Mouse (Mus musculus): Measurements from ENCODE around the gene Rad54l. TPM values are rescaled to one million over a fixed set of nuclear protein-coding genes. Genes with fewer than 3 reads are reported as not detected.

Rad54l gene
- polyA plus RNA-seq, 1 experiment from 2014 or later, result 18.0 TPM

GRCm38 (mm10) chr4:116111486-116111885 lies 12.0 kb downstream of the Rad54l start:
- Histone ChIP-seq H3K9ac (ENCODE audit: low read length) (no peak overlapping the region), H3K4me1 (ENCODE audit: control insufficient read depth in 2 of 2, insufficient read depth in 2 of 2, low read length in 2 of 2) (no peaks in the 10 kb centered on the region), H3K36me3 (ENCODE audit: control insufficient read depth, insufficient read depth, low read length) (peaks cover 46% of the 10 kb centered on the region), H3K9me3 (ENCODE audit: control insufficient read depth, low read length) (no peaks in the 10 kb centered on the region), H3K27ac (replicated peaks in 1 of 2; ENCODE audit: control insufficient read depth in 1 of 2, insufficient read depth in 1 of 2, low read depth in 2 of 2, low read length in 2 of 2) (no peak overlapping the region), H3K27me3 (ENCODE audit: control insufficient read depth, insufficient read depth, low read length) (no peaks in the 10 kb centered on the region), H3K4me3 (ENCODE audit: control insufficient read depth in 1 of 2, insufficient read depth in 1 of 2, low read depth in 1 of 2, low read length in 2 of 2) (no peak overlapping the region), H3K4me2 (ENCODE audit: low read length) (no peak overlapping the region)
- no peak for ATAC-seq (ENCODE audit: insufficient number of reproducible peaks, insufficient read depth, low FRiP score, low read depth)
- 89% methylated on average over 2 of the region's 2 CpGs for WGBS

- no peaks in the 10 kb centered on the region for H3K4me1 ChIP-seq (ENCODE audit: control insufficient read depth in 2 of 2, insufficient read depth in 2 of 2, low read length in 2 of 2)
- H3K4me2 ChIP-seq (ENCODE audit: low read length), result no peak overlapping the region
- no peak overlapping the region for H3K4me3 ChIP-seq (ENCODE audit: control insufficient read depth in 1 of 2, insufficient read depth in 1 of 2, low read depth in 1 of 2, low read length in 2 of 2)
- H3K9ac ChIP-seq (ENCODE audit: low read length), result no peak overlapping the region
- no peak overlapping the region for H3K27ac ChIP-seq (replicated peaks in 1 of 2; ENCODE audit: control insufficient read depth in 1 of 2, insufficient read depth in 1 of 2, low read depth in 2 of 2, low read length in 2 of 2)
- H3K36me3 ChIP-seq (ENCODE audit: control insufficient read depth, insufficient read depth, low read length), result peaks cover 45% of the 10 kb centered on the region
- H3K9me3 ChIP-seq (ENCODE audit: control insufficient read depth, low read length), result no peaks in the 10 kb centered on the region
- WGBS, result 87% methylated on average over 6 of the region's 6 CpGs
- ATAC-seq (ENCODE audit: insufficient number of reproducible peaks, insufficient read depth, low FRiP score, low read depth), result no peak
- H3K27me3 ChIP-seq (ENCODE audit: control insufficient read depth, insufficient read depth, low read length), result no peaks in the 10 kb centered on the region
These were observed 12.8 kb downstream of the Rad54l start for GRCm38 (mm10) chr4:116110695-116111094.

- Histone ChIP-seq H3K27me3 (ENCODE audit: control insufficient read depth, insufficient read depth, low read length) (no peaks in the 10 kb centered on the region), H3K9ac (ENCODE audit: low read length) (no peak overlapping the region), H3K4me1 (ENCODE audit: control insufficient read depth in 2 of 2, insufficient read depth in 2 of 2, low read length in 2 of 2) (no peaks in the 10 kb centered on the region), H3K4me2 (ENCODE audit: low read length) (no peak overlapping the region), H3K36me3 (ENCODE audit: control insufficient read depth, insufficient read depth, low read length) (peaks cover 62% of the 10 kb centered on the region), H3K27ac (replicated peaks in 1 of 2; ENCODE audit: control insufficient read depth in 1 of 2, insufficient read depth in 1 of 2, low read depth in 2 of 2, low read length in 2 of 2) (no peak overlapping the region), H3K9me3 (ENCODE audit: control insufficient read depth, low read length) (no peaks in the 10 kb centered on the region), H3K4me3 (ENCODE audit: control insufficient read depth in 1 of 2, insufficient read depth in 1 of 2, low read depth in 1 of 2, low read length in 2 of 2) (no peak overlapping the region)
- WGBS, result 92% methylated on average over 5 of the region's 5 CpGs
- no peak for ATAC-seq (ENCODE audit: insufficient number of reproducible peaks, insufficient read depth, low FRiP score, low read depth)
These were observed 18.2 kb downstream of the Rad54l start for GRCm38 (mm10) chr4:116105278-116105677.

- Histone ChIP-seq H3K27me3 (ENCODE audit: control insufficient read depth, insufficient read depth, low read length) (no peaks in the 10 kb centered on the region), H3K9ac (ENCODE audit: low read length) (no peak overlapping the region), H3K9me3 (ENCODE audit: control insufficient read depth, low read length) (no peaks in the 10 kb centered on the region), H3K4me2 (ENCODE audit: low read length) (no peak overlapping the region), H3K4me3 (ENCODE audit: control insufficient read depth in 1 of 2, insufficient read depth in 1 of 2, low read depth in 1 of 2, low read length in 2 of 2) (no peak overlapping the region), H3K4me1 (ENCODE audit: control insufficient read depth in 2 of 2, insufficient read depth in 2 of 2, low read length in 2 of 2) (no peaks in the 10 kb centered on the region), H3K27ac (replicated peaks in 1 of 2; ENCODE audit: control insufficient read depth in 1 of 2, insufficient read depth in 1 of 2, low read depth in 2 of 2, low read length in 2 of 2) (no peak overlapping the region), H3K36me3 (ENCODE audit: control insufficient read depth, insufficient read depth, low read length) (peaks cover 84% of the 10 kb centered on the region)
- 76% methylated on average over 7 of the region's 7 CpGs for WGBS
- ATAC-seq (ENCODE audit: insufficient number of reproducible peaks, insufficient read depth, low FRiP score, low read depth), result no peak
These were observed 22.5 kb downstream of the Rad54l start for GRCm38 (mm10) chr4:116100959-116101358.

GRCm38 (mm10) chr4:116097211-116097610 lies 26.3 kb downstream of the Rad54l start:
- no peak for ATAC-seq (ENCODE audit: insufficient number of reproducible peaks, insufficient read depth, low FRiP score, low read depth)
- Histone ChIP-seq H3K27me3 (ENCODE audit: control insufficient read depth, insufficient read depth, low read length) (no peaks in the 10 kb centered on the region), H3K9me3 (ENCODE audit: control insufficient read depth, low read length) (no peaks in the 10 kb centered on the region), H3K9ac (ENCODE audit: low read length) (no peak overlapping the region), H3K27ac (replicated peaks in 1 of 2; ENCODE audit: control insufficient read depth in 1 of 2, insufficient read depth in 1 of 2, low read depth in 2 of 2, low read length in 2 of 2) (no peak overlapping the region), H3K4me1 (ENCODE audit: control insufficient read depth in 2 of 2, insufficient read depth in 2 of 2, low read length in 2 of 2) (no peaks in the 10 kb centered on the region), H3K4me3 (ENCODE audit: control insufficient read depth in 1 of 2, insufficient read depth in 1 of 2, low read depth in 1 of 2, low read length in 2 of 2) (no peak overlapping the region), H3K36me3 (ENCODE audit: control insufficient read depth, insufficient read depth, low read length) (peaks cover 94% of the 10 kb centered on the region), H3K4me2 (ENCODE audit: low read length) (no peak overlapping the region)
- 79% methylated on average over 8 of the region's 8 CpGs for WGBS

GRCm38 (mm10) chr4:116096291-116096690 lies 27.2 kb downstream of the Rad54l start:
- Histone ChIP-seq H3K4me2 (ENCODE audit: low read length) (no peak overlapping the region), H3K4me3 (ENCODE audit: control insufficient read depth in 1 of 2, insufficient read depth in 1 of 2, low read depth in 1 of 2, low read length in 2 of 2) (no peak overlapping the region), H3K9me3 (ENCODE audit: control insufficient read depth, low read length) (no peaks in the 10 kb centered on the region), H3K36me3 (ENCODE audit: control insufficient read depth, insufficient read depth, low read length) (peaks cover 98% of the 10 kb centered on the region), H3K27me3 (ENCODE audit: control insufficient read depth, insufficient read depth, low read length) (no peaks in the 10 kb centered on the region), H3K4me1 (ENCODE audit: control insufficient read depth in 2 of 2, insufficient read depth in 2 of 2, low read length in 2 of 2) (no peaks in the 10 kb centered on the region), H3K9ac (ENCODE audit: low read length) (no peak overlapping the region), H3K27ac (replicated peaks in 1 of 2; ENCODE audit: control insufficient read depth in 1 of 2, insufficient read depth in 1 of 2, low read depth in 2 of 2, low read length in 2 of 2) (no peak overlapping the region)
- 85% methylated on average over 10 of the region's 10 CpGs for WGBS
- ATAC-seq (ENCODE audit: insufficient number of reproducible peaks, insufficient read depth, low FRiP score, low read depth), result no peak

- no peaks in the 10 kb centered on the region for H3K9me3 ChIP-seq (ENCODE audit: control insufficient read depth, low read length)
- peak; percentile 9; the same call in 1 of the 2 replicates for ATAC-seq (ENCODE audit: insufficient number of reproducible peaks, insufficient read depth, low FRiP score, low read depth)
- no peak overlapping the region for H3K9ac ChIP-seq (ENCODE audit: low read length)
- no peak overlapping the region for H3K4me2 ChIP-seq (ENCODE audit: low read length)
- H3K27ac ChIP-seq (replicated peaks in 1 of 2; ENCODE audit: control insufficient read depth in 1 of 2, insufficient read depth in 1 of 2, low read depth in 2 of 2, low read length in 2 of 2), result no peak overlapping the region
- 86% methylated on average over 23 of the region's 23 CpGs for WGBS
- no peaks in the 10 kb centered on the region for H3K4me1 ChIP-seq (ENCODE audit: control insufficient read depth in 2 of 2, insufficient read depth in 2 of 2, low read length in 2 of 2)
- H3K4me3 ChIP-seq (ENCODE audit: control insufficient read depth in 1 of 2, insufficient read depth in 1 of 2, low read depth in 1 of 2, low read length in 2 of 2), result no peak overlapping the region
- peaks cover 97% of the 10 kb centered on the region for H3K36me3 ChIP-seq (ENCODE audit: control insufficient read depth, insufficient read depth, low read length)
- H3K27me3 ChIP-seq (ENCODE audit: control insufficient read depth, insufficient read depth, low read length), result no peaks in the 10 kb centered on the region
These were observed 34.8 kb downstream of the Rad54l start for GRCm38 (mm10) chr4:116088510-116089249.

Data from heart, embryonic 14.5 days (tissue).